Mouse (Mus musculus) kidney, embryonic 14.5 days (tissue): ENCODE data around the gene Plekhh1. TPM values are rescaled to one million over a fixed set of nuclear protein-coding genes. Genes with fewer than 3 reads are reported as not detected.

ENCODE experiments used
- ATAC-seq: fragments of 200-750 bp; cut with Nextera tagmentation; 2 replicates; pipeline ENCODE4 v1.8.0; 2017; ENCODE audit warnings: moderate number of reproducible peaks, mild to moderate bottlenecking, moderate TSS enrichment, moderate library complexity; ENCODE audit not compliant: low FRiP score, low TSS enrichment
- H3K27ac ChIP-seq: fragments of 300-500 bp; sonication (generic); 2 replicates; pipeline ENCODE4 v1.5.1; 2014; ENCODE audit warnings: low read depth, mild to moderate bottlenecking, low read length, moderate library complexity, mixed read lengths
- H3K27me3 ChIP-seq: fragments of 300-500 bp; sonication (generic); 2 replicates; pipeline ENCODE4 v1.6.1; 2014; ENCODE audit warnings: mild to moderate bottlenecking, low read length; ENCODE audit not compliant: control insufficient read depth, insufficient read depth
- H3K36me3 ChIP-seq: fragments of 300-500 bp; sonication (generic); 2 replicates; pipeline ENCODE4 v1.6.1; 2014; ENCODE audit warnings: low read length, mixed read lengths; ENCODE audit not compliant: control insufficient read depth, insufficient read depth
- H3K4me1 ChIP-seq: fragments of 300-500 bp; sonication (generic); 2 replicates; pipeline ENCODE4 v1.6.1; 2014; ENCODE audit warnings: low read length, mixed read lengths; ENCODE audit not compliant: control insufficient read depth, insufficient read depth
- H3K4me2 ChIP-seq: fragments of 300-500 bp; sonication (generic); replicated peaks from 2 replicates; pipeline ENCODE4 v1.6.1; 2014; ENCODE audit warnings: low read depth, mild to moderate bottlenecking, low read length
- H3K4me3 ChIP-seq: fragments of 300-500 bp; sonication (generic); 2 replicates; pipeline ENCODE4 v1.5.1; 2014; ENCODE audit warnings: mild to moderate bottlenecking, low read length
- H3K9ac ChIP-seq: fragments of 300-500 bp; sonication (generic); 2 replicates; pipeline ENCODE4 v1.6.1; 2014; ENCODE audit warnings: low read depth, mild to moderate bottlenecking, low read length, moderate library complexity
- H3K9me3 ChIP-seq: fragments of 300-500 bp; sonication (generic); 2 replicates; pipeline ENCODE4 v1.6.1; 2016; ENCODE audit warnings: low read length; ENCODE audit not compliant: control insufficient read depth
- WGBS: fragments of 180-500 bp; shearing (Covaris S2); extraction: QIAGEN DNeasy Blood & Tissue Kit; methylation state at CpG from one replicate; pipeline ENCODE4 v1.1.7; 2014; 5-methylcytosine and 5-hydroxymethylcytosine counted together
- polyA plus RNA-seq: library from polyadenylated mRNA; unstranded; fragments of >200 nt; fragmentation: Nextera tagmentation; extraction: Ambion mirVana; gene quantifications from 2 replicates; pipeline ENCODE4 v1.2.1, GENCODE M21; 2014

Plekhh1 gene
- polyA plus RNA-seq = 5.3 and 7.9 TPM in 2 replicates

- no peaks in the 10 kb centered on the region for H3K4me1 ChIP-seq
- no peaks in the 10 kb centered on the region for H3K9me3 ChIP-seq
- H3K4me3 ChIP-seq = peak within 1 kb of the TSS; percentile 73
- H3K4me2 ChIP-seq = peak within 1 kb of the TSS; percentile 93
- no peaks in the 10 kb centered on the region for H3K36me3 ChIP-seq
- H3K27me3 ChIP-seq = no peaks in the 10 kb centered on the region
- H3K27ac ChIP-seq = peak within 1 kb of the TSS; percentile 68
- H3K9ac ChIP-seq = peak within 1 kb of the TSS; percentile 87
- ATAC-seq = peak; percentile 96
- under 1% methylated on average over 54 of the region's 80 CpGs for WGBS
Measured at GRCm38 (mm10) chr12:79028911-79029861, at the start of gene Plekhh1. Gene Plekhh1, plus strand, starts transcription at chr12:79029163.

- no peaks in the 10 kb centered on the region for H3K36me3 ChIP-seq
- no peaks in the 10 kb centered on the region for H3K4me1 ChIP-seq
- 68% methylated on average over 5 of the region's 5 CpGs for WGBS
- no peak overlapping the region for H3K27ac ChIP-seq
- no peak for ATAC-seq
- H3K9me3 ChIP-seq = no peaks in the 10 kb centered on the region
- H3K27me3 ChIP-seq = no peaks in the 10 kb centered on the region
- H3K4me2 ChIP-seq = no peak overlapping the region
- H3K4me3 ChIP-seq = no peak overlapping the region
- H3K9ac ChIP-seq = no peak overlapping the region
Measured at GRCm38 (mm10) chr12:78980683-78981091, 48.3 kb upstream of the Plekhh1 start.

GRCm38 (mm10) chr12:78981131-78981530, 47.8 kb upstream of the Plekhh1 start:
- H3K36me3 ChIP-seq = no peaks in the 10 kb centered on the region
- 91% methylated on average over 2 of the region's 2 CpGs for WGBS
- H3K9ac ChIP-seq = no peak overlapping the region
- H3K9me3 ChIP-seq = no peaks in the 10 kb centered on the region
- no peak overlapping the region for H3K27ac ChIP-seq
- no peaks in the 10 kb centered on the region for H3K27me3 ChIP-seq
- no peak for ATAC-seq
- H3K4me2 ChIP-seq = no peak overlapping the region
- H3K4me3 ChIP-seq = no peak overlapping the region
- H3K4me1 ChIP-seq = no peaks in the 10 kb centered on the region

GRCm38 (mm10) chr12:78981938-78982825, 46.8 kb upstream of the Plekhh1 start:
- no peak overlapping the region for H3K4me2 ChIP-seq
- WGBS = 62% methylated on average over 9 of the region's 9 CpGs
- ATAC-seq = peak; percentile 60; the same call in 1 of the 2 replicates
- H3K27me3 ChIP-seq = no peaks in the 10 kb centered on the region
- no peaks in the 10 kb centered on the region for H3K36me3 ChIP-seq
- H3K27ac ChIP-seq = no peak overlapping the region
- H3K9ac ChIP-seq = no peak overlapping the region
- no peak overlapping the region for H3K4me3 ChIP-seq
- no peaks in the 10 kb centered on the region for H3K9me3 ChIP-seq
- no peaks in the 10 kb centered on the region for H3K4me1 ChIP-seq

DNA sequence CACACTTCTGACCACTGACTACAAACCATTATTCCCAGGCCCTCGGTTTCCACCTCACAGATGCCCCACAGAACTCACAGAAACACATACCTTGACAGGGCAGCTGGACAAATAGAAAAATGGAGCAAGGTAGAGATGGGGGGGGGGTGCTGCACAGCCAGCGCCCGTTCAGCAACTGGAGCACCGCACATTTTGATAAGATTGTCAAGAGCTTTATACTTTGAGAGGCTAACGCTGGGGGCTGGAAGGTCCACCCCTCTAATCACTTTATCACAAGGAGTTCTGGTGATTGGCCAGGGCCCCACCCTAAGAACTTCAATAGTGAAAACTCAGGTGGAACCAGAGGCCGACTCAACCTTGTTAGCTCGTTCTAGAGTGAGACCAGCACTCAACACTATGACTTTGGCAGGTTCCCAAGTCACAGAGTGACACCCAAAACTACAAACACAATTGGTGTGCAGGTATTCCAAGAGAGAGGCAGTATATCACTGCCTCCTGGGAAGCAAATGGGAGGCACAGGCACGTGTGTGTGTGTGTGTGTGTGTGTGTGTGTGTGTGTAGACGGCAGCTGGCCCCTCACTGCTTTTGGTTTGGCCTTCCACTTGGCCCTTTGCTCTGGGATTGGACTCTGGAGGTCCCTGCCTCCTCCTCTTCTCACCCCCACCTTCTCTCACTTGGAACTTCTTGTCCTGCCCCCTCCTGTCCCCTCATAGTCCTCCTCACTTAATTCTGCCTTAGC, 45.5 kb upstream of the Plekhh1 start:
- WGBS = 64% methylated on average over 9 of the region's 9 CpGs

GRCm38 (mm10) chr12:78984035-78984432, 44.9 kb upstream of the Plekhh1 start:
- Histone ChIP-seq H3K4me2 (no peak overlapping the region), H3K4me1 (no peaks in the 10 kb centered on the region), H3K9me3 (no peaks in the 10 kb centered on the region), H3K36me3 (no peaks in the 10 kb centered on the region), H3K9ac (no peak overlapping the region), H3K27ac (no peak overlapping the region), H3K4me3 (no peak overlapping the region), H3K27me3 (no peaks in the 10 kb centered on the region)
- WGBS = 73% methylated on average over 3 of the region's 3 CpGs
- ATAC-seq = peak; percentile 54; the same call in 1 of the 2 replicates

More for the DNA sequence above, 45.5 kb upstream of the Plekhh1 start:
- Histone ChIP-seq H3K36me3 (no peaks in the 10 kb centered on the region), H3K27me3 (no peaks in the 10 kb centered on the region), H3K9ac (no peak overlapping the region), H3K9me3 (no peaks in the 10 kb centered on the region), H3K4me3 (no peak overlapping the region), H3K4me1 (no peaks in the 10 kb centered on the region), H3K4me2 (no peak overlapping the region), H3K27ac (no peak overlapping the region)
- ATAC-seq = no peak

DNA sequence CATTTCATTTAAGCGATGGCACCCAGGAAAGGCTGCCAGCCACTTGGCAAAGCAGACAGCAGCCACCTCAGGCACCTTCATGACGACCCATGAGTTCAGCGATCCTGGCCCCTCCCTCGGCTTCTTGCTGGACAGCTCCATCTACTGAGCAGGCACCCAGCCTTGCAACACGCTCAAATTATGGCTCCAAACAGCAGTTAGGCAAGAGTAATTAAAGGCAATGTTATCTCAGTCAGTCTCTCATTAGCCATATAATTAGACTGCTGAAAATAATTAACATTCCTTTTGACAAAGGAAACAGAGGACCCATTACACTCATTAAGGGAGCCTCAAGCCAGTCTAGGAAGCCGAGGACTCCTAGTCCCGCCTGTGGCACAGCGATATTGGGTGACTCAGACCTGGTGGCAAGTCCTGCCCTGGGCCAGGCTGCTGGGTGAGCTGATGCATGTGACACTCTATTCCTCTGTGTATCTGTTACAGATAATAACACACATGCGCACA, 41.3 kb upstream of the Plekhh1 start:
- H3K36me3 ChIP-seq = no peaks in the 10 kb centered on the region
- 43% methylated on average over 9 of the region's 9 CpGs for WGBS
- no peaks in the 10 kb centered on the region for H3K4me1 ChIP-seq
- no peak overlapping the region for H3K27ac ChIP-seq
- H3K4me2 ChIP-seq = no peak overlapping the region
- no peak overlapping the region for H3K4me3 ChIP-seq
- no peaks in the 10 kb centered on the region for H3K9me3 ChIP-seq
- no peaks in the 10 kb centered on the region for H3K27me3 ChIP-seq
- no peak for ATAC-seq
- no peak overlapping the region for H3K9ac ChIP-seq

DNA sequence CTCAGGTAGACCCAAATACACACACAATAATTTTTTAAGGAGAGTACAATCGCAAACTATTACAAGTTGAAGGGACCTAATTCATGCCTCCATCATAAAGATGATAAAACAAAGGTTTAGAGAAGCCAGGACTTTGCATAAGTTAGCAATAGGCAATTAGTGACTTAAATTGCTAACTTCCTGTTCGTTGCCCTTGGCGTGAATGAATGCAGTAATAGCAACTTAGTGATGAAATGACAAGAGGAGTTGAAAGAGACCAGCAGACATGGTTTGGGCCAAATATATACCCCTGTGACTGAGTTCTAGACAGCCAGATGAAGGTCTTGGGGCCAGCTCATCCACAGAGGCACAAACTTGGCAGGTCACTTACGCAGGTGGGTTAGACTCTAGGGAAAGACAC, 32.7 kb upstream of the Plekhh1 start:
- Histone ChIP-seq H3K36me3 (no peaks in the 10 kb centered on the region), H3K4me3 (no peak overlapping the region), H3K9me3 (no peaks in the 10 kb centered on the region), H3K27ac (no peak overlapping the region), H3K4me2 (no peak overlapping the region), H3K27me3 (no peaks in the 10 kb centered on the region), H3K4me1 (no peaks in the 10 kb centered on the region), H3K9ac (no peak overlapping the region)
- 85% methylated on average over 4 of the region's 4 CpGs for WGBS
- no peak for ATAC-seq
